Mouse (Mus musculus) liver, postnatal 0 days (tissue): ENCODE data around the gene Xrcc6. TPM values are rescaled to one million over a fixed set of nuclear protein-coding genes. Genes with fewer than 3 reads are reported as not detected.
"Not testable (repeated sequence)": the region's sequence is repeated elsewhere in the genome, so short reads cannot be mapped to it uniquely, and the experiment has no call there.

ENCODE experiments used
- ATAC-seq: fragments of 200-750 bp; cut with Nextera tagmentation; 2 replicates; pipeline ENCODE4 v1.8.0; 2017; ENCODE audit warnings: mild to moderate bottlenecking, moderate library complexity
- DNase-seq: peaks from one replicate; pipeline ENCODE4 v3.0.0-alpha.2; 2016
- H3K27ac ChIP-seq: fragments of 300-500 bp; sonication (generic); 2 replicates; pipeline ENCODE4 v1.5.1; 2014; ENCODE audit warnings: antibody characterized with exemption, moderate library complexity, mild to moderate bottlenecking, low read depth
- H3K27me3 ChIP-seq: fragments of 300-500 bp; sonication (generic); 2 replicates; pipeline ENCODE4 v1.6.1; 2014; ENCODE audit warnings: low read length, control low read depth, mixed read lengths; ENCODE audit not compliant: insufficient read depth
- H3K36me3 ChIP-seq: fragments of 300-500 bp; sonication (generic); replicated peaks from 2 replicates; pipeline ENCODE4 v1.6.1; 2014; ENCODE audit warnings: mild to moderate bottlenecking, control low read depth, low read length, moderate library complexity, mixed read lengths; ENCODE audit not compliant: insufficient read depth
- H3K4me1 ChIP-seq: fragments of 300-500 bp; sonication (generic); 2 replicates; pipeline ENCODE4 v1.6.1; 2014; ENCODE audit warnings: antibody characterized with exemption, mild to moderate bottlenecking, control low read depth; ENCODE audit not compliant: insufficient read depth
- H3K4me2 ChIP-seq: fragments of 300-500 bp; sonication (generic); 2 replicates; pipeline ENCODE4 v1.6.1; 2014; ENCODE audit warnings: low read depth, mild to moderate bottlenecking, low read length, moderate library complexity, mixed read lengths
- H3K4me3 ChIP-seq: fragments of 300-500 bp; sonication (generic); 2 replicates; pipeline ENCODE4 v1.5.1; 2014; ENCODE audit warnings: low read depth, low read length
- H3K9ac ChIP-seq: fragments of 300-500 bp; sonication (generic); replicated peaks from 2 replicates; pipeline ENCODE4 v1.6.1; 2014; ENCODE audit warnings: mild to moderate bottlenecking, moderate library complexity
- H3K9me3 ChIP-seq: fragments of 300-500 bp; sonication (generic); 2 replicates; pipeline ENCODE4 v1.6.1; 2016; ENCODE audit warnings: mild to moderate bottlenecking, control low read depth, low read length, mixed read lengths
- CTCF ChIP-seq: sonication (generic); IDR thresholded peaks from 2 replicates; pipeline ENCODE4 v1.5.1; 2016; ENCODE audit warnings: antibody characterized with exemption, low read depth
- EP300 ChIP-seq: IDR thresholded peaks from 2 replicates; pipeline ENCODE4 v1.6.1; 2016; ENCODE audit warnings: antibody characterized with exemption, low read depth, mild to moderate bottlenecking
- WGBS: fragments of 180-500 bp; shearing (Covaris S2); extraction: QIAGEN DNeasy Blood & Tissue Kit; methylation state at CpG from one replicate; pipeline ENCODE4 v1.1.7; 2014; ENCODE audit not compliant: insufficient replicate concordance; 5-methylcytosine and 5-hydroxymethylcytosine counted together
- polyA plus RNA-seq: library from polyadenylated mRNA; unstranded; fragments of >200 nt; fragmentation: Nextera tagmentation; extraction: Ambion mirVana; gene quantifications from 2 replicates; pipeline ENCODE4 v1.2.1, GENCODE M21; 2015

Gene Xrcc6
- polyA plus RNA-seq, 1 experiment from 2014 or later = 27.8 TPM

- no peak overlapping the region for H3K27ac ChIP-seq
- no peak overlapping the region for H3K4me3 ChIP-seq
- DNase-seq (no peak), ATAC-seq (no peak)
- H3K4me1 ChIP-seq = no peaks in the 10 kb centered on the region
- 0 out of 2 replicates have a peak, but pooled peaks cover 4% of the 10 kb centered on the region for H3K27me3 ChIP-seq
- no peak overlapping the region for H3K4me2 ChIP-seq
- WGBS = 47% methylated on average over 2 of the region's 2 CpGs
- no peaks in the 10 kb centered on the region for H3K36me3 ChIP-seq
- H3K9me3 ChIP-seq = no peaks in the 10 kb centered on the region
- no peak overlapping the region for H3K9ac ChIP-seq
- TF ChIP-seq EP300 (no peak), CTCF (no peak)
Observed at GRCm38 (mm10) chr15:81968447-81968846, 19.2 kb upstream of the Xrcc6 start.

DNA sequence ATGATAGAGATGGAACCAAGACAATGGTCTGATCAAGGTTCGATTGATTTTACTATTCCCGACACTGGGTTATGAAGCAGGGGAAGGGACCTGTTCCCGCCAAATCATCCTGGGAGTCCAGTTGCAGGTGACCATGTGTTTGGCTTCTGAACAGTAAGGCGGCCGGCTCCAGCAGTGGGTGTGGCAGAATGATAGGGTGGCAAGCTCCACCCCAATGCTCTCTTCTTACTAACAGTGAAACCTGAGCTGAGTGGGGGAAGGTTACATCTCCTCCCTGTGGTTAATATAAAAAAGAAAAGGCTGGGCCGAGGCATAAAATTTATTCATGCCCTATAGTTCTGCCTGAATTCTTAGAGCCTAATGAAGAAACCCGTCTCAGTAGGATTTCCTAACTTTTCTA is 18.5 kb upstream of the Xrcc6 start:
- H3K36me3 ChIP-seq = no peaks in the 10 kb centered on the region
- no peak for ATAC-seq
- WGBS = 57% methylated on average over 7 of the region's 7 CpGs
- H3K4me1 ChIP-seq = no peaks in the 10 kb centered on the region
- DNase-seq = no peak
- no peak overlapping the region for H3K27ac ChIP-seq
- no peak overlapping the region for H3K4me2 ChIP-seq
- 0 out of 2 replicates have a peak, but pooled peaks cover 4% of the 10 kb centered on the region for H3K27me3 ChIP-seq
- TF ChIP-seq EP300 (no peak), CTCF (no peak)
- H3K4me3 ChIP-seq = no peak overlapping the region
- no peaks in the 10 kb centered on the region for H3K9me3 ChIP-seq
- H3K9ac ChIP-seq = no peak overlapping the region

DNA sequence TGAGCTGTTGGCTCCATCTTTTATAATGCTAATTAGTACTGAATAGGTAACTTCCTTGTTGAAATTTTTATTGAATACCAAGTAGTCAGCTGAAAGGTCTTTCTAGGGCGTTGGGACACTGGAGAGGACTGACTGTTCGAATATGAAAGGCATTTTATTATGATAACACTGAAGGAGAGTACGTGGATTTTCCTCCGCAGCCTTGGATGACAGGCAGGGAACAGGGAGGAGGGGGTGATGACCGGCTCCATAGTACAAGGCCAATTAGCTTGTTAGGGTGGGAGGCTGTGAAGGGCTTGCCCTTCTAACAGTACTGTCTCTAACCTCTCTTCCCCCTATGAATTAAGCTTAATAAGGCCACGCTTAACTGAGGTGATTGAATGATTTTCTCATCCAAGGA is 18.0 kb upstream of the Xrcc6 start:
- not testable (repeated sequence) for H3K9ac ChIP-seq, H3K4me3 ChIP-seq, H3K27me3 ChIP-seq, DNase-seq, H3K36me3 ChIP-seq, H3K4me2 ChIP-seq, H3K27ac ChIP-seq, H3K9me3 ChIP-seq, ATAC-seq, H3K4me1 ChIP-seq
- 82% methylated on average over 6 of the region's 6 CpGs for WGBS

- not testable (repeated sequence) for H3K27ac ChIP-seq, H3K9me3 ChIP-seq, H3K4me1 ChIP-seq, H3K4me2 ChIP-seq, H3K4me3 ChIP-seq, DNase-seq, ATAC-seq, H3K27me3 ChIP-seq, H3K36me3 ChIP-seq, H3K9ac ChIP-seq
- WGBS = 84% methylated on average over 4 of the region's 4 CpGs
Observed at GRCm38 (mm10) chr15:81970498-81970897, 17.1 kb upstream of the Xrcc6 start.

DNA sequence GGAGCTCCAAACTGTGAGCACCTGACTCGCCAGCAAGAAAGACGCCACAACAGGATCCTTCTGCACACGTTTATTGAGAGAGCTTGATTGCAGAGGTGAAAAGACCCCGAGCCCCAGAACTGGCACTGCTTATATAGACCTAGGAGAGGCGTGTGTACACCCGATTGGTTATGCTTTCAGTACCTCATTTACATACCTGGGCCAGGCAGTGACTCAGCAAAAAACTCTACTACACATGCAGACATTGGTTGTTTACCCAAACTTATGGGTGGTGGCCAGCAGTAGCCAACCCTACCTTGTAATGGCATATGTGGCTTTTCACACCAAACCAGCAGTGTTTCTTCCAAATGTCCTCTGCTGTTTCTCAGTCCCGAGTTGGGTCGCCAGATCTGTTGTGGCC is 12.5 kb upstream of the Xrcc6 start:
- not testable (repeated sequence) for H3K4me3 ChIP-seq, DNase-seq, H3K27me3 ChIP-seq, H3K4me2 ChIP-seq, H3K27ac ChIP-seq, ATAC-seq, H3K4me1 ChIP-seq, H3K9ac ChIP-seq, H3K36me3 ChIP-seq, H3K9me3 ChIP-seq
- 89% methylated on average over 8 of the region's 8 CpGs for WGBS

GRCm38 (mm10) chr15:81980321-81980720 is 7.3 kb upstream of the Xrcc6 start, which contains the start of gene 1700029P11Rik:
Gene 1700029P11Rik (plus strand): TSS chr15:81980540.
- H3K9ac ChIP-seq = no peak within 1 kb of the TSS
- H3K36me3 ChIP-seq = no peaks in the 10 kb centered on the region
- DNase-seq = no peak
- no peaks in the 10 kb centered on the region for H3K9me3 ChIP-seq
- ATAC-seq = no peak
- H3K27ac ChIP-seq = no peak within 1 kb of the TSS
- 87% methylated on average over 22 of the region's 23 CpGs for WGBS
- TF ChIP-seq EP300 = no peak
- no peak for TF ChIP-seq CTCF
- no peak within 1 kb of the TSS for H3K4me2 ChIP-seq
- no peaks in the 10 kb centered on the region for H3K4me1 ChIP-seq
- no peak within 1 kb of the TSS for H3K4me3 ChIP-seq
- no peaks in the 10 kb centered on the region for H3K27me3 ChIP-seq

DNA sequence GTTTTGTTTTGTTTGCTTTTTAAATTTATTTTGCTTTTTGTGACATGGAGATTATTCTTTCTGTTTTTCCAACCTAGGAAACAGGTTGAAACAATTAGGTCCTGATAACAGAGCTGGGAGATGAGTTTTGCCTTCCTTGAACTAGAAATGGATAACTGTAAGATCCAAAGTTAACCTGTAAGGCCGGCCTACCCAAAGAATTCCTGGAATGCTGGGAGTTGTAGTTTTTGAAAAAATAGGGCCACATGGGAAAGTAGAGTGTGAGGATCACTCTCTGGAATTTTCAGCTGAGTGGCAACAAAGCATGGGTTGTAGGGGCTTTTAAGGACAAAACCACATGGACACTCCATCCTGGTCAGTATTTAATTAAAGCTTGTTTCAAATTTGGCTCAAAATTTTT is 5.5 kb upstream of the Xrcc6 start:
- 49% methylated on average over 1 of the region's 1 CpGs for WGBS
- no peak overlapping the region for H3K4me3 ChIP-seq
- H3K27me3 ChIP-seq = no peaks in the 10 kb centered on the region
- no peak overlapping the region for H3K27ac ChIP-seq
- TF ChIP-seq CTCF = no peak
- H3K4me1 ChIP-seq = no peaks in the 10 kb centered on the region
- DNase-seq (no peak), ATAC-seq (no peak)
- H3K36me3 ChIP-seq = no peaks in the 10 kb centered on the region
- H3K9ac ChIP-seq = no peak overlapping the region
- no peaks in the 10 kb centered on the region for H3K9me3 ChIP-seq
- H3K4me2 ChIP-seq = no peak overlapping the region
